Mouse (Mus musculus): ENCODE results near the gene Stpg4. TPM values are rescaled to one million over a fixed set of nuclear protein-coding genes. Genes with fewer than 3 reads are reported as not detected.

Stpg4 gene
- total RNA-seq, 2 experiments from 2014 or later = not detected

- no peak for DNase-seq (ENCODE audit: extremely low spot score in 1 of 2, low spot score in 1 of 2)
These were observed 47.7 kb downstream of the Stpg4 start for GRCm38 (mm10) chr17:87379821-87380220.

GRCm38 (mm10) chr17:87379160-87379624 lies 48.3 kb downstream of the Stpg4 start:
- DNase-seq (ENCODE audit: extremely low spot score in 1 of 2, low spot score in 1 of 2) = no peak

- peak in 1 of 2 experiments; percentile 34 for DNase-seq (ENCODE audit: extremely low spot score in 1 of 2, low spot score in 1 of 2)
These were observed 49.0 kb downstream of the Stpg4 start for GRCm38 (mm10) chr17:87378354-87379159.

- no peak for DNase-seq (ENCODE audit: extremely low spot score in 1 of 2, low spot score in 1 of 2)
These were observed 50.0 kb downstream of the Stpg4 start for GRCm38 (mm10) chr17:87377536-87377935.

DNA sequence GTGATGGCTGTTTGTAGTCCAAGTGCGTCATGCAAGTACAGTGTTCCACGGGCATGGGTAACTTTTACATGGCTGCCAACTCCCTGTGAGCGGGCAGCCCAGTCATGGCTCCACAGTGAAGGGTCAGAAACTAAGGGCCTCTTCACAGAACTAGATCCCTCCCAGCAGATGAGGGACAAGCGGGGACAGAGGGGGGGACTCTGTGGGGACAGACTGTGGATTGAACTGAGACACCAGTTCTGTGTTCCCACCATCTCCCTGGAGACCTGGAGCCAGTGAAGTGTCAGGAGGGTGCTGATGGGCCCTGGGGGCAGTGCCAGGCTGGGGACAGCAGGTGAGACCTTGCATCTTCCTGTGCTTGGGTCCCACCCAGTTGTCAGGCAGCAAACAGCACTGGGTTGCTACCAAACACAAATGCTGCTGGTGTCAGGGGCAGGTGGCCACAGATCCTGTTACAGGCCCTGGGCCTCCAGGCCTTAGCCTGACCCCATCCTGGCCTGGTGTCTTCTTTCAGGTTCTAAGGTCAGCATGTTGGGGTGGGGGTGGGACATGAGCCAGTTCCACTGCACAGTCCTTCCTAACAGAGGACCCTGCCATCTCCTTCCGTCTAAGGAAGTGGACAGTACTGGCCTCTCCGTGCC lies 50.6 kb downstream of the Stpg4 start:
- DNase-seq (ENCODE audit: extremely low spot score in 1 of 2, low spot score in 1 of 2) = no peak

DNA sequence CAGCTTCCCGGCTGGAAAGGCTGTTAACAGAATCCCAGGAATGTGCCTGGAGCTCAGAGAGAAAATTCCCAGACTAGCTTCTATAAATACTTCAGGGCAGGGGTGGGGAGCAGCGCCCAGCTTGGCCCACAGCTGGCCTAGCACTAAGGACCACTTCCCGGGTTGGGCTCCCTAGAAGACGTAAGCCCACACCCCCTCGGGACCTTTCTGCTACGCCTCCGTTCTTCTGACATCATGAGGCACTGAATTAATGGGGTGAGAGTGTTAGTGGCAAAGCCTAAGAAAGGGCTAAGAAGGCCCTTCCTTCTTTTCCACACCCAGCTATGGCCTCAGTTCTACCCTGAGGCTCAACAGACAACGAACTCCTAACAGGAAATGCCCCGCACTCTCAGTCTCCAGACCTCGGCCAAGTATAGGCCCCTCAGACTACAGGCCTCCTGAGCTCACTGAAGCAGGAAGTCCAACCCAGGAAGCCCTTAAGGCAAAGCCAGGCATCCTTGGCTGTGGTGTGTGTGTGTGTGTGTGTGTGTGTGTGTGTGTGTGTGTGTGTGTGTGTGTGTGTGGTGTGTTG lies 51.5 kb downstream of the Stpg4 start:
- no peak for DNase-seq (ENCODE audit: extremely low spot score in 1 of 2, low spot score in 1 of 2)

- DNase-seq (ENCODE audit: extremely low spot score in 1 of 2, low spot score in 1 of 2) = no peak
These were observed 54.2 kb downstream of the Stpg4 start for GRCm38 (mm10) chr17:87373327-87373726.

- DNase-seq (ENCODE audit: extremely low spot score in 1 of 2, low spot score in 1 of 2) = no peak
These were observed 55.4 kb downstream of the Stpg4 start for GRCm38 (mm10) chr17:87372189-87372588.

DNA sequence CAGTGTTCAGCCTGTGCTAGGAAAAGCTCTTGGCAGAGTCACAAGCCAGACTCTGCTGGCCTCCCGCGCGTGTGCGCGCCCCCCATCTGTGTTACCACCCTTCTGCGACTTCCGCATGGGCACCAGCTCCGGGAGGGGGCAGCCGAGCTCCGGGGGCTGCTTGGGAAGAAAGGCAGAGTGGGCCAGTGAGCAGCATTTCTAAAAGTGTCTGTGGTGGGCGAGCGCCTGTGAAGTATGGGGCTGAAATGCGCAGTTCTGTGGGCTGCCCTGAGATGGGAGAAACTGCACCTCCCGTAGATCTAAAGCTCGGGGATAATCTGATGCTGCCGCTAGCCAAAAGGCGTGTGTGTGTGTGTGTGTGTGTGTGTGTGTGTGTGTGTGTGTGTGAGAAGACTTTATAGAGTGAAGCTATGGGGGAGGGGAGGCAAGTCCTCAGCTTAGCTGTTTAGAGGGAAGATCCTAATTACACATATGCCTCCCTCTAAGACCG lies 58.2 kb downstream of the Stpg4 start:
- no peak for DNase-seq (ENCODE audit: extremely low spot score in 1 of 2, low spot score in 1 of 2)

DNA sequence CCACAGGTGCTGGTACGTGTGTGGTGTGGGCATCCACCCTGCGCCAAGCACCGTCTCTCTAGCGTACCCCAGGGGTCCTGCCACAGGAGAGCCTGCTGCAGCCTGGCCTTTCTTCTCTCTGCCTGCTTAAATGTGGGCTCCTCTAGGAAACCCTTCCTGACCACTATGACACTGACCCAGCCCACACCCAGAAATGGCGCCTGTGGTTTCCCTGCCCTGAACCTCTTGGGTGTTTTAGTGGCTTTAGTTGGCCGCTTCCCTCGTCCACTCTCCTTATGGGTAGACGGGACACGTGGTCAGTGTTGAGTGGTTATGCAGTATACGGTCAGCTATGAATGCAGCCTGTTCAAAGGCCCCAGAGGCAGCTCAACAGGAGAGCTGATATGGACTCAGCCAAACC lies 59.1 kb downstream of the Stpg4 start:
- no peak for DNase-seq (ENCODE audit: extremely low spot score in 1 of 2, low spot score in 1 of 2)

- DNase-seq (ENCODE audit: extremely low spot score in 1 of 2, low spot score in 1 of 2) = peak in 1 of 2 experiments; percentile 58
These were observed 59.9 kb downstream of the Stpg4 start for GRCm38 (mm10) chr17:87367640-87368039.

- DNase-seq (ENCODE audit: extremely low spot score in 1 of 2, low spot score in 1 of 2) = no peak
These were observed 60.3 kb downstream of the Stpg4 start for GRCm38 (mm10) chr17:87367228-87367627.

DNA sequence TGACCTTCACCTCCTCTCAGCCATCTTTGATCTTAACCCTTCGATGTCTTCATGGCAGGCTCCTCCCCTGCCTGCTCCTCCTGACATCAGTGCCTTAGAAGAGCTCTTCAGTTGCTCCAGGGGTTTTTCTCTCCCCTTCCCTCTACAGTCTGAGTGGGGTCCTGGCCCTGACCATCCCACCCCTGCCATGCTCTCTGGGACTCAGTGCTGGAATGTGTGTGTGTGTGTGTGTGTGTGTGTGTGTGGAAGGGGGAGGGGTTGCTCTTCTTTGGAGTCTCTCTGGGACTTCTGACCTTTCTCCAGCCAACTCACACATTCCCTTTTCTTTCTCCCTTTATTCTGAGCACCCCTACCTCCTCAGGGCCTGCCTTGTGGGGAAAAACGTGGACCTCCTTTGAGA lies 61.0 kb downstream of the Stpg4 start:
- DNase-seq (ENCODE audit: extremely low spot score in 1 of 2, low spot score in 1 of 2) = no peak

GRCm38 (mm10) chr17:87365268-87365667 lies 62.3 kb downstream of the Stpg4 start:
- DNase-seq (ENCODE audit: extremely low spot score in 1 of 2, low spot score in 1 of 2) = no peak

DNA sequence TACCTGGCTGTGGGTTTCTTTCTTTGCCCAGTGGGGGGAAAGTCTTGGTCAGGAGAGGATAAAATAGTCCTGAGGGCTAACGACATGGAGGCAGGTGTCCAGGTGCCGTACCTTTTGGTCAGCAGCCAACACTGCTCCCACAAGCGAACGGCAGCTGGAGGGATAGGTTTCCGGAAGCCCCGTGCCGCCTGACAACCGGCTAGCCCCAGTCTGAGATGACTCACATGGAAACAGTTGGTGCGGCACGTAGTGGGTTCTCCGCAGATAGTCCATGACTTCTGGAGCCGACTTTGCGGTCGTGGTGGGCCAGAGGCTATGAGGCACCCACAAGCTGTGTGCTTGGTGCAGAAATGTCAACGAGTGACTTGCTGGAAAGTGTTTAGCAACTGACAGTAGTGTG lies 63.4 kb downstream of the Stpg4 start:
- DNase-seq (ENCODE audit: extremely low spot score in 1 of 2, low spot score in 1 of 2) = no peak

DNA sequence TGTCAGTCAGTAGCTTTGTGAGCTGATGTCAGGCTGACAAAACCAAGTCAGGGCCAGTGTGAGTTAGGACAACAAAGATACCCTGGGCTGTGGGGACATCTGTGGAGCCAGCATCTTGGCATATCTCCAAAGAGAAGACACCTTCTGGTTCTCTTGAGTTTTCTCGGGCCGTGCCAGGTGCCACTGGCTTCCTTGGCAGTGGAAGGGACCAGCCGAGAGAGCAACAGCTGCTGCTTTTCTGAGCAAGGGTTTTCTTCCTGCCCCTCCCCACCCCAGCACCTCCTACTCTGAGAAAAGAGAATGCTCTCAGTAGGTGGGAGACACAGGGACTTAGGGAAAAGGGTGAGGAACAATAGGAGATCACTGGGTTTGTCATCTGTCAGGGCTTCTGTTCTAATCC lies 66.4 kb downstream of the Stpg4 start:
- no peak for DNase-seq (ENCODE audit: extremely low spot score in 1 of 2, low spot score in 1 of 2)

DNA sequence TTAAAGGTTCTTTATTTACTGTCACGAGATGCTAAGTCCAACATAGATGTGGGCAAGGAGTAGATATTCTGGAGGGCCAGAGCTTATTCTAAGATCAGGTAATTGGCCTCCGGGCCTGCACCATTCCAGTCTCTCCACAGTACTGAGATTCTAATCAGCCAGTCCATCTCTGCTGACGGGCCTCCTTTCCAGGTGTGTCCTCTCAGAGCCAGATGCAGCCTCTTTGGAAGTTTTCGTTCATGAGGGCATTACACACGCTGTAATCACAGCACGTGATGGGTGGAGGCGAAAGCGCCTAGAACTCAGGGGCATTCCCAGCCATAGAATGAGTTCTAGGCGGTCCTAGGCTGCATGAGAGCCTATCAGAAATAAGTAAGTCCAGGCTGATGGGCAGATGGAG lies 70.0 kb downstream of the Stpg4 start:
- DNase-seq (ENCODE audit: extremely low spot score in 1 of 2, low spot score in 1 of 2) = no peak

- no peak for DNase-seq (ENCODE audit: extremely low spot score in 1 of 2, low spot score in 1 of 2)
These were observed 71.3 kb downstream of the Stpg4 start for GRCm38 (mm10) chr17:87356261-87356660.

GRCm38 (mm10) chr17:87355456-87355855 lies 72.1 kb downstream of the Stpg4 start:
- no peak for DNase-seq (ENCODE audit: extremely low spot score in 1 of 2, low spot score in 1 of 2)

- DNase-seq (ENCODE audit: extremely low spot score in 1 of 2, low spot score in 1 of 2) = no peak
These were observed 73.7 kb downstream of the Stpg4 start for GRCm38 (mm10) chr17:87353745-87354320.

- DNase-seq (ENCODE audit: extremely low spot score in 1 of 2, low spot score in 1 of 2) = no peak
These were observed 74.7 kb downstream of the Stpg4 start for GRCm38 (mm10) chr17:87352898-87353225.
